Mouse (Mus musculus): ENCODE data around the gene Ube2ql1. TPM values are rescaled to one million over a fixed set of nuclear protein-coding genes. Genes with fewer than 3 reads are reported as not detected.

Ube2ql1 gene
- total and polyA plus RNA-seq, 3 experiments = 0.16 TPM; not detected in 2

GRCm38 (mm10) chr13:69764646-69765045 lies 25.0 kb upstream of the Ube2ql1 start:
- ATAC-seq (ENCODE audit: extremely low read depth, insufficient number of reproducible peaks, low FRiP score, poor library complexity, severe bottlenecking) (no peak), DNase-seq (ENCODE audit: low spot score) (no peak)
- TF ChIP-seq GATA1 (IDR thresholded peaks at IDR 0.05; ENCODE audit: borderline replicate concordance, low read length) (no peak), POLR2AphosphoS5 (IDR thresholded peaks at IDR 0.05; ENCODE audit: insufficient replicate concordance, low read depth, low read length) (no peak), TAL1 (conservative IDR thresholded peaks at IDR 0.05; ENCODE audit: low read depth, low read length) (no peak), GATA2 (IDR thresholded peaks at IDR 0.05; ENCODE audit: borderline replicate concordance, low read depth, low read length) (no peak), CTCF (IDR thresholded peaks at IDR 0.05; ENCODE audit: low read depth, low read length) (no peak)
- Histone ChIP-seq H3K36me3 (replicated peaks) (no peaks in the 10 kb centered on the region), H3K27me3 (ENCODE audit: insufficient read depth, low read length) (no peaks in the 10 kb centered on the region), H3K4me1 (ENCODE audit: insufficient read depth, low read depth, low read length) (no peaks in the 10 kb centered on the region), H3K4me3 (ENCODE audit: low read depth, low read length) (no peak overlapping the region), H3K9me3 (replicated peaks) (peaks cover 36% of the 10 kb centered on the region)

- Histone ChIP-seq H3K4me1 (ENCODE audit: insufficient read depth, low read depth, low read length) (no peaks in the 10 kb centered on the region), H3K27me3 (ENCODE audit: insufficient read depth, low read length) (no peaks in the 10 kb centered on the region), H3K9me3 (replicated peaks) (peaks cover 25% of the 10 kb centered on the region), H3K36me3 (replicated peaks) (no peaks in the 10 kb centered on the region), H3K4me3 (ENCODE audit: low read depth, low read length) (no peak overlapping the region)
- ATAC-seq (ENCODE audit: extremely low read depth, insufficient number of reproducible peaks, low FRiP score, poor library complexity, severe bottlenecking) (no peak), DNase-seq (ENCODE audit: low spot score) (no peak)
- TF ChIP-seq CTCF (IDR thresholded peaks at IDR 0.05; ENCODE audit: low read depth, low read length) = no peak
- TF ChIP-seq TAL1 (conservative IDR thresholded peaks at IDR 0.05; ENCODE audit: low read depth, low read length) = no peak
- no peak for TF ChIP-seq GATA1 (IDR thresholded peaks at IDR 0.05; ENCODE audit: borderline replicate concordance, low read length)
- TF ChIP-seq POLR2AphosphoS5 (IDR thresholded peaks at IDR 0.05; ENCODE audit: insufficient replicate concordance, low read depth, low read length) = no peak
- TF ChIP-seq GATA2 (IDR thresholded peaks at IDR 0.05; ENCODE audit: borderline replicate concordance, low read depth, low read length) = no peak
Measured at GRCm38 (mm10) chr13:69761393-69761792, 21.7 kb upstream of the Ube2ql1 start.

GRCm38 (mm10) chr13:69758979-69759378 lies 19.3 kb upstream of the Ube2ql1 start:
- peaks cover 18% of the 10 kb centered on the region for H3K9me3 ChIP-seq (replicated peaks)
- no peaks in the 10 kb centered on the region for H3K36me3 ChIP-seq (replicated peaks)
- H3K4me3 ChIP-seq (ENCODE audit: low read depth, low read length) = no peak overlapping the region
- no peaks in the 10 kb centered on the region for H3K4me1 ChIP-seq (ENCODE audit: insufficient read depth, low read depth, low read length)
- TF ChIP-seq GATA1 (IDR thresholded peaks at IDR 0.05; ENCODE audit: borderline replicate concordance, low read length) (no peak), POLR2AphosphoS5 (IDR thresholded peaks at IDR 0.05; ENCODE audit: insufficient replicate concordance, low read depth, low read length) (no peak), TAL1 (conservative IDR thresholded peaks at IDR 0.05; ENCODE audit: low read depth, low read length) (no peak), CTCF (IDR thresholded peaks at IDR 0.05; ENCODE audit: low read depth, low read length) (no peak), GATA2 (IDR thresholded peaks at IDR 0.05; ENCODE audit: borderline replicate concordance, low read depth, low read length) (no peak)
- ATAC-seq (ENCODE audit: extremely low read depth, insufficient number of reproducible peaks, low FRiP score, poor library complexity, severe bottlenecking) (no peak), DNase-seq (ENCODE audit: low spot score) (no peak)
- no peaks in the 10 kb centered on the region for H3K27me3 ChIP-seq (ENCODE audit: insufficient read depth, low read length)

- H3K27me3 ChIP-seq (ENCODE audit: insufficient read depth, low read length) = no peaks in the 10 kb centered on the region
- H3K9me3 ChIP-seq (replicated peaks) = peaks cover 15% of the 10 kb centered on the region
- DNase-seq (ENCODE audit: low spot score) (no peak), ATAC-seq (ENCODE audit: extremely low read depth, insufficient number of reproducible peaks, low FRiP score, poor library complexity, severe bottlenecking) (no peak)
- no peaks in the 10 kb centered on the region for H3K36me3 ChIP-seq (replicated peaks)
- no peak for TF ChIP-seq CTCF (IDR thresholded peaks at IDR 0.05; ENCODE audit: low read depth, low read length)
- no peak for TF ChIP-seq GATA2 (IDR thresholded peaks at IDR 0.05; ENCODE audit: borderline replicate concordance, low read depth, low read length)
- TF ChIP-seq POLR2AphosphoS5 (IDR thresholded peaks at IDR 0.05; ENCODE audit: insufficient replicate concordance, low read depth, low read length) = no peak
- TF ChIP-seq GATA1 (IDR thresholded peaks at IDR 0.05; ENCODE audit: borderline replicate concordance, low read length) = no peak
- no peak for TF ChIP-seq TAL1 (conservative IDR thresholded peaks at IDR 0.05; ENCODE audit: low read depth, low read length)
- H3K4me3 ChIP-seq (ENCODE audit: low read depth, low read length) = no peak overlapping the region
- H3K4me1 ChIP-seq (ENCODE audit: insufficient read depth, low read depth, low read length) = no peaks in the 10 kb centered on the region
Measured at GRCm38 (mm10) chr13:69752875-69753274, 13.2 kb upstream of the Ube2ql1 start.

GRCm38 (mm10) chr13:69751510-69751909 lies 11.8 kb upstream of the Ube2ql1 start:
- Histone ChIP-seq H3K9me3 (replicated peaks) (peaks cover 16% of the 10 kb centered on the region), H3K36me3 (replicated peaks) (no peaks in the 10 kb centered on the region), H3K4me3 (ENCODE audit: low read depth, low read length) (no peak overlapping the region), H3K4me1 (ENCODE audit: insufficient read depth, low read depth, low read length) (no peaks in the 10 kb centered on the region), H3K27me3 (ENCODE audit: insufficient read depth, low read length) (no peaks in the 10 kb centered on the region)
- DNase-seq (ENCODE audit: low spot score) (no peak), ATAC-seq (ENCODE audit: extremely low read depth, insufficient number of reproducible peaks, low FRiP score, poor library complexity, severe bottlenecking) (no peak)
- TF ChIP-seq POLR2AphosphoS5 (IDR thresholded peaks at IDR 0.05; ENCODE audit: insufficient replicate concordance, low read depth, low read length) (no peak), GATA2 (IDR thresholded peaks at IDR 0.05; ENCODE audit: borderline replicate concordance, low read depth, low read length) (no peak), TAL1 (conservative IDR thresholded peaks at IDR 0.05; ENCODE audit: low read depth, low read length) (no peak), CTCF (IDR thresholded peaks at IDR 0.05; ENCODE audit: low read depth, low read length) (no peak), GATA1 (IDR thresholded peaks at IDR 0.05; ENCODE audit: borderline replicate concordance, low read length) (no peak)

- Histone ChIP-seq H3K27me3 (ENCODE audit: insufficient read depth, low read length) (no peaks in the 10 kb centered on the region), H3K9me3 (replicated peaks) (peaks cover 18% of the 10 kb centered on the region), H3K36me3 (replicated peaks) (no peaks in the 10 kb centered on the region), H3K4me3 (ENCODE audit: low read depth, low read length) (no peak overlapping the region), H3K4me1 (ENCODE audit: insufficient read depth, low read depth, low read length) (no peaks in the 10 kb centered on the region)
- DNase-seq (ENCODE audit: low spot score) (no peak), ATAC-seq (ENCODE audit: extremely low read depth, insufficient number of reproducible peaks, low FRiP score, poor library complexity, severe bottlenecking) (no peak)
- TF ChIP-seq TAL1 (conservative IDR thresholded peaks at IDR 0.05; ENCODE audit: low read depth, low read length) (no peak), CTCF (IDR thresholded peaks at IDR 0.05; ENCODE audit: low read depth, low read length) (no peak), GATA1 (IDR thresholded peaks at IDR 0.05; ENCODE audit: borderline replicate concordance, low read length) (no peak), POLR2AphosphoS5 (IDR thresholded peaks at IDR 0.05; ENCODE audit: insufficient replicate concordance, low read depth, low read length) (no peak), GATA2 (IDR thresholded peaks at IDR 0.05; ENCODE audit: borderline replicate concordance, low read depth, low read length) (no peak)
Measured at GRCm38 (mm10) chr13:69748756-69749155, 9.1 kb upstream of the Ube2ql1 start.

Data from G1E (cell line).